Mouse (Mus musculus): ENCODE results near the gene Vamp3. TPM values are rescaled to one million over a fixed set of nuclear protein-coding genes. Genes with fewer than 3 reads are reported as not detected.

Vamp3 gene
- polyA plus RNA-seq, 1 experiment: not detected

- WGBS: 53% methylated on average over 7 of the region's 7 CpGs
- Histone ChIP-seq H3K27ac (ENCODE audit: insufficient read depth, low read depth, low read length) (peak within 1 kb of the TSS; percentile 81), H3K4me3 (ENCODE audit: insufficient read depth, low read depth, low read length) (0 out of 2 replicates have a peak within 1 kb of the TSS, but pooled peaks have one; percentile 4), H3K4me1 (ENCODE audit: control insufficient read depth, insufficient read depth, low read length) (peaks cover 40% of the 10 kb centered on the region)
- TF ChIP-seq CTCF (IDR thresholded peaks at IDR 0.05; ENCODE audit: insufficient read depth, low read depth, low read length) (no peak), POLR2A (IDR thresholded peaks at IDR 0.05; ENCODE audit: insufficient read depth, low read depth, low read length) (no peak)
Observed at GRCm38 (mm10) chr4:151089270-151089669, 31.5 kb upstream of the Vamp3 start, which contains the start of gene Gm13090. TSS of gene Gm13090 (plus strand) at chr4:151089570.

GRCm38 (mm10) chr4:151088819-151089218 lies 31.1 kb upstream of the Vamp3 start:
- TF ChIP-seq POLR2A (IDR thresholded peaks at IDR 0.05; ENCODE audit: insufficient read depth, low read depth, low read length) (no peak), CTCF (IDR thresholded peaks at IDR 0.05; ENCODE audit: insufficient read depth, low read depth, low read length) (no peak)
- H3K27ac ChIP-seq (ENCODE audit: insufficient read depth, low read depth, low read length): peak overlapping the region; percentile 39
- 70% methylated on average over 14 of the region's 14 CpGs for WGBS
- no peak overlapping the region for H3K4me3 ChIP-seq (ENCODE audit: insufficient read depth, low read depth, low read length)
- peaks cover 42% of the 10 kb centered on the region for H3K4me1 ChIP-seq (ENCODE audit: control insufficient read depth, insufficient read depth, low read length)

- TF ChIP-seq POLR2A (IDR thresholded peaks at IDR 0.05; ENCODE audit: insufficient read depth, low read depth, low read length) (no peak), CTCF (IDR thresholded peaks at IDR 0.05; ENCODE audit: insufficient read depth, low read depth, low read length) (no peak)
- WGBS: 100% methylated on average over 1 of the region's 1 CpGs
- no peak overlapping the region for H3K27ac ChIP-seq (ENCODE audit: insufficient read depth, low read depth, low read length)
- peaks cover 51% of the 10 kb centered on the region for H3K4me1 ChIP-seq (ENCODE audit: control insufficient read depth, insufficient read depth, low read length)
- H3K4me3 ChIP-seq (ENCODE audit: insufficient read depth, low read depth, low read length): no peak overlapping the region
Observed at GRCm38 (mm10) chr4:151087358-151087757, 29.6 kb upstream of the Vamp3 start.

- Histone ChIP-seq H3K27ac (ENCODE audit: insufficient read depth, low read depth, low read length) (peak overlapping the region; percentile 46), H3K4me1 (ENCODE audit: control insufficient read depth, insufficient read depth, low read length) (peaks cover 25% of the 10 kb centered on the region), H3K4me3 (ENCODE audit: insufficient read depth, low read depth, low read length) (no peak overlapping the region)
- 35% methylated on average over 5 of the region's 5 CpGs for WGBS
- TF ChIP-seq POLR2A (IDR thresholded peaks at IDR 0.05; ENCODE audit: insufficient read depth, low read depth, low read length): no peak
- TF ChIP-seq CTCF (IDR thresholded peaks at IDR 0.05; ENCODE audit: insufficient read depth, low read depth, low read length): no peak
Observed at GRCm38 (mm10) chr4:151083027-151083426, 25.3 kb upstream of the Vamp3 start.

GRCm38 (mm10) chr4:151081977-151082376 lies 24.2 kb upstream of the Vamp3 start:
- peaks cover 25% of the 10 kb centered on the region for H3K4me1 ChIP-seq (ENCODE audit: control insufficient read depth, insufficient read depth, low read length)
- TF ChIP-seq CTCF (IDR thresholded peaks at IDR 0.05; ENCODE audit: insufficient read depth, low read depth, low read length): no peak
- no peak for TF ChIP-seq POLR2A (IDR thresholded peaks at IDR 0.05; ENCODE audit: insufficient read depth, low read depth, low read length)
- WGBS: 37% methylated on average over 13 of the region's 13 CpGs
- H3K4me3 ChIP-seq (ENCODE audit: insufficient read depth, low read depth, low read length): no peak overlapping the region
- no peak overlapping the region for H3K27ac ChIP-seq (ENCODE audit: insufficient read depth, low read depth, low read length)

GRCm38 (mm10) chr4:151081355-151081754 lies 23.6 kb upstream of the Vamp3 start:
- 79% methylated on average over 2 of the region's 2 CpGs for WGBS
- Histone ChIP-seq H3K4me1 (ENCODE audit: control insufficient read depth, insufficient read depth, low read length) (peaks cover 23% of the 10 kb centered on the region), H3K4me3 (ENCODE audit: insufficient read depth, low read depth, low read length) (no peak overlapping the region), H3K27ac (ENCODE audit: insufficient read depth, low read depth, low read length) (no peak overlapping the region)
- no peak for TF ChIP-seq POLR2A (IDR thresholded peaks at IDR 0.05; ENCODE audit: insufficient read depth, low read depth, low read length)
- TF ChIP-seq CTCF (IDR thresholded peaks at IDR 0.05; ENCODE audit: insufficient read depth, low read depth, low read length): no peak

GRCm38 (mm10) chr4:151074817-151075216 lies 17.1 kb upstream of the Vamp3 start:
- H3K4me1 ChIP-seq (ENCODE audit: control insufficient read depth, insufficient read depth, low read length): peaks cover 4% of the 10 kb centered on the region
- no peak overlapping the region for H3K27ac ChIP-seq (ENCODE audit: insufficient read depth, low read depth, low read length)
- TF ChIP-seq POLR2A (IDR thresholded peaks at IDR 0.05; ENCODE audit: insufficient read depth, low read depth, low read length) (no peak), CTCF (IDR thresholded peaks at IDR 0.05; ENCODE audit: insufficient read depth, low read depth, low read length) (no peak)
- WGBS: 91% methylated on average over 15 of the region's 15 CpGs
- no peak overlapping the region for H3K4me3 ChIP-seq (ENCODE audit: insufficient read depth, low read depth, low read length)

- whole genome bisulfite sequencing: 38% methylated on average over 13 of the region's 13 CpGs
- 0 out of 2 replicates have a peak, but pooled peaks have one; percentile 5 for TF ChIP-seq CTCF (IDR thresholded peaks at IDR 0.05; ENCODE audit: insufficient read depth, low read depth, low read length)
- TF ChIP-seq POLR2A (IDR thresholded peaks at IDR 0.05; ENCODE audit: insufficient read depth, low read depth, low read length): no peak
Observed at GRCm38 (mm10) chr4:151073108-151073744, 15.5 kb upstream of the Vamp3 start.

GRCm38 (mm10) chr4:151070962-151071361 lies 13.2 kb upstream of the Vamp3 start:
- TF ChIP-seq POLR2A (IDR thresholded peaks at IDR 0.05; ENCODE audit: insufficient read depth, low read depth, low read length) (no peak), CTCF (IDR thresholded peaks at IDR 0.05; ENCODE audit: insufficient read depth, low read depth, low read length) (no peak)
- Histone ChIP-seq H3K4me1 (ENCODE audit: control insufficient read depth, insufficient read depth, low read length) (peaks cover 4% of the 10 kb centered on the region), H3K27ac (ENCODE audit: insufficient read depth, low read depth, low read length) (no peak overlapping the region), H3K4me3 (ENCODE audit: insufficient read depth, low read depth, low read length) (no peak overlapping the region)
- 83% methylated on average over 7 of the region's 7 CpGs for WGBS

More at GRCm38 (mm10) chr4:151073108-151073744, 15.5 kb upstream of the Vamp3 start:
- H3K4me3 ChIP-seq (ENCODE audit: insufficient read depth, low read depth, low read length): no peak overlapping the region
- H3K27ac ChIP-seq (ENCODE audit: insufficient read depth, low read depth, low read length): no peak overlapping the region
- H3K4me1 ChIP-seq (ENCODE audit: control insufficient read depth, insufficient read depth, low read length): peaks cover 4% of the 10 kb centered on the region
